Mouse (Mus musculus): ENCODE measurements around the gene Spata13. TPM values are rescaled to one million over a fixed set of nuclear protein-coding genes. Genes with fewer than 3 reads are reported as not detected.

Spata13 gene
- total and polyA plus RNA-seq, 3 experiments: 0.39 to 1.5 TPM; not detected in 1

DNA sequence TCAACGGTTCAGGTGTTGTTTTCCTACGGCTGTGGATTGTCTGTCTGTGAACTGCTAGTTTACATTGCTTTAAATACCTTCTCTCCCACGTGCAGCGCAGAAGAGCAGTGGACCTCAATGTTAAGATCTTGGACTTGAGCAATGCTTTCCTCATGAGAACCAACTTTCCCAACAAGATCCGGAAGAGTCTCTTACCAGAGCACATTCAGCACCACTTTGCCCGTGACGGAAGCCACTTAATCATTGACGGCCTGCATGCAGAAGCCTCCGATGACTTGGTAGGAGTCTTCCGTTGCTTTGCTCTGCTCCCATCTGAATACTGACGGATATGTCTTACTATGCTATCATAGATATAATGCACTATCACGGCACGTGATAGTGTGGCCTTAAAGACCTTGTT is 168.2 kb downstream of the Spata13 start:
- H3K9ac ChIP-seq (ENCODE audit: control insufficient read depth, low read depth, low read length, poor library complexity, severe bottlenecking): no peak overlapping the region
- no peaks in the 10 kb centered on the region for H3K79me2 ChIP-seq (ENCODE audit: control insufficient read depth, insufficient read depth, low read length, poor library complexity)
- no peaks in the 10 kb centered on the region for H3K4me1 ChIP-seq (ENCODE audit: control insufficient read depth in 1 of 2, insufficient read depth in 2 of 2, low read length in 2 of 2)
- H3K27ac ChIP-seq (ENCODE audit: control insufficient read depth, low read depth, low read length): no peak overlapping the region
- no peaks in the 10 kb centered on the region for H3K9me3 ChIP-seq (replicated peaks; ENCODE audit: insufficient read depth, low read length)
- TF ChIP-seq POLR2A (IDR thresholded peaks at IDR 0.05; ENCODE audit: control insufficient read depth in 1 of 2, insufficient read depth in 1 of 2, low read depth in 1 of 2, low read length in 2 of 2, poor library complexity in 1 of 2) (no peak), MEF2A (IDR thresholded peaks at IDR 0.05; ENCODE audit: extremely low read depth, insufficient replicate concordance, low read depth, low read length, poor library complexity, severe bottlenecking) (no peak), NRF1 (IDR thresholded peaks at IDR 0.05; ENCODE audit: insufficient read depth, low read depth, low read length, poor library complexity, severe bottlenecking) (no peak), JUND (IDR thresholded peaks at IDR 0.05; ENCODE audit: low read depth, low read length) (no peak), MAX (IDR thresholded peaks at IDR 0.05; ENCODE audit: low read length) (no peak), MAZ (IDR thresholded peaks at IDR 0.05; ENCODE audit: low read depth, low read length) (no peak), ZC3H11A (IDR thresholded peaks at IDR 0.05; ENCODE audit: low read depth, low read length) (no peak), POLR2AphosphoS5 (IDR thresholded peaks at IDR 0.05; ENCODE audit: borderline replicate concordance, low read depth, low read length) (no peak)
- no peak for DNase-seq (ENCODE audit: low read depth, low spot score)
- peaks cover 0 to 3% of the 10 kb centered on the region in 2 experiments; a peak in 1 of 4 replicates for H3K36me3 ChIP-seq (ENCODE audit: control insufficient read depth in 1 of 2, insufficient read depth in 2 of 2, low read length in 2 of 2)
- H3K4me3 ChIP-seq (ENCODE audit: control insufficient read depth in 1 of 2, insufficient read depth in 1 of 2, low read depth in 2 of 2, low read length in 2 of 2): no peak overlapping the region
- no peaks in the 10 kb centered on the region for H3K27me3 ChIP-seq (ENCODE audit: control insufficient read depth in 1 of 2, insufficient read depth in 2 of 2, low read length in 2 of 2)

- Histone ChIP-seq H3K9ac (ENCODE audit: control insufficient read depth, low read depth, low read length, poor library complexity, severe bottlenecking) (no peak overlapping the region), H3K4me3 (ENCODE audit: control insufficient read depth in 1 of 2, insufficient read depth in 1 of 2, low read depth in 2 of 2, low read length in 2 of 2) (no peak overlapping the region), H3K36me3 (ENCODE audit: control insufficient read depth in 1 of 2, insufficient read depth in 2 of 2, low read length in 2 of 2) (no peaks in the 10 kb centered on the region), H3K9me3 (replicated peaks; ENCODE audit: insufficient read depth, low read length) (no peaks in the 10 kb centered on the region), H3K27me3 (ENCODE audit: control insufficient read depth in 1 of 2, insufficient read depth in 2 of 2, low read length in 2 of 2) (no peaks in the 10 kb centered on the region), H3K4me1 (ENCODE audit: control insufficient read depth in 1 of 2, insufficient read depth in 2 of 2, low read length in 2 of 2) (no peaks in the 10 kb centered on the region), H3K27ac (ENCODE audit: control insufficient read depth, low read depth, low read length) (no peak overlapping the region), H3K79me2 (ENCODE audit: control insufficient read depth, insufficient read depth, low read length, poor library complexity) (no peaks in the 10 kb centered on the region)
- no peak for TF ChIP-seq HCFC1 (IDR thresholded peaks at IDR 0.05; ENCODE audit: low read depth, low read length)
- no peak for TF ChIP-seq POLR2AphosphoS5 (IDR thresholded peaks at IDR 0.05; ENCODE audit: borderline replicate concordance, low read depth, low read length)
- TF ChIP-seq POLR2AphosphoS2 (IDR thresholded peaks at IDR 0.05; ENCODE audit: low read length): no peak
- TF ChIP-seq JUND (IDR thresholded peaks at IDR 0.05; ENCODE audit: low read depth, low read length): no peak
- TF ChIP-seq UBTF (IDR thresholded peaks at IDR 0.05; ENCODE audit: borderline replicate concordance, insufficient read depth, low read depth, low read length): no peak
- TF ChIP-seq USF1 (IDR thresholded peaks at IDR 0.05; ENCODE audit: low read depth, low read length): no peak
- no peak for TF ChIP-seq MEF2A (IDR thresholded peaks at IDR 0.05; ENCODE audit: extremely low read depth, insufficient replicate concordance, low read depth, low read length, poor library complexity, severe bottlenecking)
- no peak for TF ChIP-seq KAT2A (conservative IDR thresholded peaks at IDR 0.05; ENCODE audit: low read depth, low read length)
- no peak for TF ChIP-seq ZKSCAN1 (IDR thresholded peaks at IDR 0.05; ENCODE audit: low read depth, low read length)
- no peak for TF ChIP-seq POLR2A (IDR thresholded peaks at IDR 0.05; ENCODE audit: control insufficient read depth in 1 of 2, insufficient read depth in 1 of 2, low read depth in 1 of 2, low read length in 2 of 2, poor library complexity in 1 of 2)
- no peak for TF ChIP-seq ZC3H11A (IDR thresholded peaks at IDR 0.05; ENCODE audit: low read depth, low read length)
- DNase-seq (ENCODE audit: low read depth, low spot score): no peak
These were observed 171.2 kb downstream of the Spata13 start for GRCm38 (mm10) chr14:60804978-60805377.

All from MEL (cell line).